Mouse (Mus musculus) kidney, postnatal 36 days (tissue): ENCODE data around the gene Sgsh.
A peak's percentile ranks its signal among the peaks of the same experiment; 100 is the strongest.

ENCODE experiments used
- DNase-seq, 2 experiments: peaks; one replicate each; pipeline ENCODE4 v3.0.0; 2021 to 2022; ENCODE audit warnings: mixed read lengths in 2 of 2

Sgsh gene

DNA sequence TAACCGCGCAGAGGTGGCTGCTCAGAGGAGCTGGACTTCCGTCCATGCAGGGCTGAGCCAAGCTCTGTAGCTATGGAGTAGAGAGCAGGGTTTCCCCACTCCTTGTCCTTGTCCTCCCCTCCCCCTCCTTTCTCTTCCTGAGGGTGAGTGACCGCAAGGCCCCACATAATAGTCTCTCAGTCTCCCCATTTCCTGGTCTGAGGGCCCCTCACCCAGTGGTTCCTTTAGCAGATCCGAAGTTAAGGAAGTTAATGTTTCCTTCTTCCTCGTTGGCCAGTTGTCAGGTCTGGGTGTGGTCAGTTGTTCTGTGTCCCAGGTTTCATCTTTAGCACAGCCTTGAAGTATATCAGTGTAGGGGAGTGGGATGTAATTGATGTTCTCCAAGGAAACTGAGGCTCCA, 20.1 kb upstream of the Sgsh start:
- no peak for DNase-seq

DNA sequence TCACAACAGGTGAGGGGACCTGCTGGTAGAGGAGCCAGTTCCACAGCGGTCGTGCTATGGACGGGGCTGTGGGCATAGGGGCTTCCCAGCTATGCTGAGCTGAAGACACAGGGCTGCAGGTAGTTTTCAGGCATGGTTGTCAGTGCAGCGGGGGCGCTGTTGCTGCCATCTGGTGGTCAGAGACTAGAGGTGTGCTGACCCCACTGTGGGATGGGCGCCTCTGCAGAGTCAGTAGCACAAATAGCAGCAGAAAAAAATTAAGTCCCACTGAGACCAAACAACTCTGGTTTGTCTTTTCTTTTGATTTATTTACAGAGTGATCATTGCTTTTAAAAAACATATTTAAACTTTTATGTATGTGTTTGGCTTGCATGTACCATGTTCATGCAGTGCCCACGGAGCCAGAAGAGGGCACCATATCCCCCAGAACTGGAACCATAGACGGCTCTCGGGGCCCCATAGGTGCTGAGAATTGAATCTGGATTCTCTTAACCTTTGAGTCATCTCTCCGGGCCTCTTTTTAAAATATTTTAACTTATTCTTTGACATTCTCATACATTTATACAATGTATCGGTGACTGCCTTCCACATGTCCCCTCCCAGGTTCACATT, 8.3 kb upstream of the Sgsh start:
- DNase-seq: peak; percentile 63 to 85

DNA sequence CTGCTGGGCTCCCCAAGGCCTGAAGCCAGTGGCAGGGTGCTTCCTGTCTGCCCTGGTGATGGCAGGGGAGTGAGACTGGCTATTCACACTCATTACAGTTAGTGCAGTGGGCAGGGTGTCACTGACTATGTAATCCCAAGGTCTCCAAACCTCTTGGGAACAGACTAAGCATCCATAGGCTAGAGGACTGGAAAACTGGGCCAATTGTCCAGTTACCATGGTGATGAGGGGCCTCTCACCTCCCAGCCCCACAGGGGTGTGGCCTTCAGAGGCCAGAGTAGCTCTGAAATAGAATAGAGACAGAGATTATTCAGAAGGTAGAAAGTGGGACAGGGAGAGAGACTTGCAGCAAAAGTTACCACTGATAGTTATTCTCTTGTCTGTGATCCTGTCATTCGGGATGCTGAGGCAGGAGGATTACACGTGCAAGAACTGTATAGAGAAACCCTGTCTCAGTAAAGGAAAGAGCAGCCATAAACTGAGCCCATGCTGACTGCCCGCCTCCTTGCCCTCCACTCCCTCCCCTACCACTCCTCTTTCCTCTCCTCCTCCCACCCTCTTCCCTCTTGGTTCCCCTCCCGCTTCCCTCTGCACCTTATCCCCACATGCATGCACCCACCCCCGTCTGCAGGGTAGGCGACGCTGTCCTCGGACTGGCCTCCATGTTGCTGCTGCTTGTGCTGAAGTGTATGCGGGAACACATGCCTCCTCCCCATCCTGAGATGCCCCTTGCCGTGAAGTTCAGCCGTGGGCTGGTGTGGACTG, 7.6 kb upstream of the Sgsh start:
- no peak for DNase-seq

GRCm38 (mm10) chr11:119359089-119359488, 3.8 kb upstream of the Sgsh start:
- no peak for DNase-seq

GRCm38 (mm10) chr11:119354798-119355442, 416 bp downstream of the Sgsh start:
- peak; percentile 51 to 74 for DNase-seq

GRCm38 (mm10) chr11:119353946-119354345, 1.4 kb downstream of the Sgsh start:
- DNase-seq: no peak

DNA sequence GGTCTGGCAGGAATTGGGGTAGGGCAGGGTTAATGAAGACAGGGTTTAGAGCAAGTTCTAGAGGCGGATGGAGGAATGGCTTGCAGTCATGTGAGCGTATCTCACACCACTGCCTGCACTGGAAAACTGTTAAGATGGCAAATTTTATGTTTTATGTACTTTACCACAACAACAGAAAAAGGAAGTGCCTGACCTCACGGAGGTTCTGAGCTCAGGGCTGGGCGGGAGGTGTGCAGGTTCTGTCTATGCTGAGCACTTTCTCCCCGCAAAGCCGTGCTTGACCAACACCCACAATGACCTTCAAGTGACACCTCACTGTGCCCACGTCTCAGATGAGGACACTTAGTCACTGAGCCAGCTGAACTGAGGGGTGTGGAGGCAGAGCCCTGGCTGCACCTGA, 3.2 kb downstream of the Sgsh start:
- no peak for DNase-seq

DNA sequence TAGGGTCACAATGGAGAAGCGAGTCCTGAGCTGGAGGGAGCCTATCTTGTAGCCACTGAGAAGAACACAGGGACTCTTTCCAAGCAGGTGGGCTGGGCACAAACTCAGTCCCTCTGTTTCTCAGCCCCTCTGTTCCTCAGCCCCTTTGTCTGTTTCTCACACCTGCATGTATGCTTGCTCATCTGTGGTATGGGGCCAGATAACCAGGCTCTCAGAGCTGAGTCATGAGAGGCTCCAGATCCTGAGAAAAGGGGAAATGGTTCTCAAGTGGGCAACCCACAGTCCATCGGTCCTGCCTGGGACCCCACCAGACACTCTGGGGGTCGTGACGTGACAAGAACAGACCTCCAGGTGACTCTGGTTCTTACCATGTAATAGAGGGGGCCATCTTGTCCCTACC, 8.2 kb downstream of the Sgsh start:
- no peak for DNase-seq

DNA sequence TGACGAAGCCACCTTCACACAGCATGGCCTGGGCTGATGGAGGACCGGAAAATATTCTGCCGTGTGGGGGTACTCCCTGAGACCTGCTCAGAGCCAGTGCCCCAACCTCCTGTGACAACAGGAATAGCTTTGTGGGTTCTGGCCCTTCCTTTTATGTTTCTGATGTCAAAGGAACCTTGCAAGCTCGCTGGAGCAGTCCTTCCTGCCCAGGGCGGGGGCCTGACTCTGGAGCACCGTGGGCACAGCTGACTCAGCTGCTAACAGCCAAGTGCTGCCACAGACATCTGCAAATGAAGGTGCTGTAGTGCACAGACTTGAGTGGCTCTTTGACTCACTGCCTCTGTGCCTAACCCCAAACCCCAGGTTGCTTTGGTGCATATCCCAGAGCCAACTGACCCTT, 10.5 kb downstream of the Sgsh start:
- no peak for DNase-seq

DNA sequence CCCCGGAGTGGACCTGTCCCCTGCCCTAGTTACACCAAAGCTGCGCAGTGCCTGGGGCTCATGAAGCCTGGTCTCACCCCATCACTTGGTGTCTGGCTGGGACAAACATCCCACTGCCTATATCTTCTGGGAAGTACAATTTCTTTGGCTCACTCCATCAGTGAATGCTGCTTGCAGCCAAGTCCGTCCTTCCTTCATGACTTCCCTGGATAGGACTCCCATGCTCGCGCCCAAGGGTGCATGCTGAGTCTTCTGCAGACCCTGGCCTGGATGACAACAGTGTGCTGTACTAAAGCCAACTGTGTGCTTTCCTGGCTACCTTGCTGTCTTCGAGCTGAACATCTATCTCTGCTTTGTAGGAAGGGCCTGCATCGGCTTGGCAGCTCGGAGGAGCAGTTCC, 11.2 kb downstream of the Sgsh start:
- no peak for DNase-seq

DNA sequence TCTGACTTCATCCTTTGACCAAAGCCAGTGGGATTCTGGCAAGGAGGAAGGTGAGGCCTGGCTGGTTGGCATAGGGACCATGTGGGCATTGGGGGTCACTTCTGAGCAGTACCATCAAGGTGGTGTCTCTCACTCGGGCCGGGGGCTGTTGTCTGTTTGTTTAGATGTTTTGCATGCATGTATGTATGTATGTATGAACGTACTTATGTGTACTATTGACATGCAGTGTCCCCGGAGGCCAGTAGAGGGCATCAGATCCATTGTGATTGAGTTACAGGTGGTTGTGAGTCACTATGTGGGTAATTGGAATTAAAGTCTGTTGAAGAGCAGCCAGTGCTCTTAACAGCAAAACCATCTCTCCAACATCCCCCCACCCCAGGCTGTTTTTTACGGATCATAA, 15.7 kb downstream of the Sgsh start:
- DNase-seq: peak; percentile 76 to 88

- DNase-seq: no peak
These were observed 16.2 kb downstream of the Sgsh start for GRCm38 (mm10) chr11:119339179-119339578.

DNA sequence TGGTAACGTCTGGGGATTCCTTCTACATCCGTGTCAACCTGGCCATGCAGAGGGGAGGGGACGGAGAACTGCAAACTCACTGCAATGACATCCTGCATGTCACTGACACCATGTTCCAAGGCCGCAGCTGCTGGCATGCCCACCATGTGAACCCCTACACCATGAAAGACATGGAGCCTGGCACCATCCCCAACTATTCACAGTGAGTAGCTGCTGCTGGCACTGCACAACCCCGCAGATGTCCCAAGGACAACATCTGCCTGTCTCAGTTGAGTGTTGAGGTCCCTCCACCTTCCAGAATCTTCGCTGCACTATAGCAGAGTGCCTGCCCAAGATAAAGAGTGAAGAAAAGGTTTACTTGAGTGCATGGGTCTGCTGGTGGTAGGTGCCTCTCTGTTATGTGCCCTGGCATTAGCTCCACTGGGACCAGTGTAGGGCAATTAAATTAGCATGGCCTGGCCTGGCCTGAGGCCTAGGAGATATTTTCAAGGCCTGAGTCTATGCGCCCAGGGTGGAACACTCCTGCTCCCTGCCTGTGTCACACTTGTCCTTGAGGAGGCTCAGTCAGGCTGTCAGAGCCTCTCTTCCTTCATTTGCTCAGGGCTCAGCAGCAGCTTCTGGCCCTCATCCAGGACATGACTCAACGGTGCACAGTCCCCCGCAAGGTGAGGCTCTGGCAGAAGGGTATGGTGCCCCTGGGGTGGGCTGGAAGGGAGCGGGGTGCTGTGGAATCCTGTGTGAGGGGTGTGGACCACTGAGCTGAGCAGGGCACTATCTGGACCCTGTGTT, 16.9 kb downstream of the Sgsh start:
- DNase-seq: no peak

DNA sequence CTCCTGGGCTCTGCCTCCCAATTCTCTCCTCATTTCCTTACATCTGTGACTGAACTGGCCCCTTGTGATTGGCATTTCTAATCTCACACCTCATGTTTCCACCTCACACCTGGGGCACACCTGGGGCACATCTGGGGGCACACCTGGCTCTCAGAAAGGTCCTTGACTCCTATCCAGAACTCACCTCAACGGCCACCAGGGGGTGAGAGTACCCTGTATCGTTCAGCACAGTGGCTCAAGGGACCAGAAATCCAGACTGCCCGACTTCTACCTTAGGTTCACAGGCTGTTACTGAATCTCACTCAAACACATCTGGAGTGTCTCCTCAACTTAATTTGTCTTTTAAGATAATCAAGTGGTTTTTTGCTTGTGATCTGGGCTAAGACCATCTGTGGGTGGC, 23.4 kb downstream of the Sgsh start:
- no peak for DNase-seq

DNA sequence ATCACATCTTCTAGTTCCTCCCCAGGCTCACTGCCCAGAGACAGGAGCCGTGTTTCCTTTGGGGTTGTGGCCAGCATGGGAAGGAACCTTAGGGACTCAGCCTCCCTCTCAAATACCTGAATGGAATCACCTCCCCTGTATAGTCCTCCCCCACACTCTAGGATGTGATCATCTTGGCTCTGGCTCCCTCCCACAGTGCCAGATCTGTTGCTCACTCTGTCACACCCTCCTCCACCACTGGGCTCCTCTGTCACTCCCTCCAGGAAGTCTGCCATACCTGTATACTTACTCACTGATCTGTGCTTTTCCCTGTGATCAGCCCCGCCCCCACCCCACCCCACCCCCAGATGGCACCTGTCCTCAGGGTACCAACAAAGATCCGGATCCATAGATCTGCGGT, 24.7 kb downstream of the Sgsh start:
- no peak for DNase-seq

DNA sequence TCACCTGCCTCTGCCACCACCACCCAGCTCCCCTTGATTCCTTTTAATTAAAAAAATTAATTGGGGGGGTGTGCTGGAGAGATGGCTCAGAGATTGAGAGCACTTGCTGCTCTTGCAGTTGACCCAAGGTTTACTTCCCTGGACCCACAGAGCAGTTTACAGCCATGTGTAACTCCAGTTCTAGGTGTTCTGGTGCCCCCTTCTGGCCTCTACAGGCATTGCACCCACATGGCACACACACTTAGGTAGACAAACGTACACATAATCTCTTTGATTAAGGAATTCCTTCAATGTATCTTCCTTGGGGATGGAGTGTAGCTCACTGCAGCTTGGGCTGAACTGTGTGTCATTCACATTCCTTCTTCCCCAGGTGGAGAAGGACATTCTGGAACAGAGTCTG, 30.3 kb downstream of the Sgsh start:
- DNase-seq: peak in 1 of 2 experiments; percentile 29

- DNase-seq: no peak
These were observed 32.8 kb downstream of the Sgsh start for GRCm38 (mm10) chr11:119322521-119322920.

DNA sequence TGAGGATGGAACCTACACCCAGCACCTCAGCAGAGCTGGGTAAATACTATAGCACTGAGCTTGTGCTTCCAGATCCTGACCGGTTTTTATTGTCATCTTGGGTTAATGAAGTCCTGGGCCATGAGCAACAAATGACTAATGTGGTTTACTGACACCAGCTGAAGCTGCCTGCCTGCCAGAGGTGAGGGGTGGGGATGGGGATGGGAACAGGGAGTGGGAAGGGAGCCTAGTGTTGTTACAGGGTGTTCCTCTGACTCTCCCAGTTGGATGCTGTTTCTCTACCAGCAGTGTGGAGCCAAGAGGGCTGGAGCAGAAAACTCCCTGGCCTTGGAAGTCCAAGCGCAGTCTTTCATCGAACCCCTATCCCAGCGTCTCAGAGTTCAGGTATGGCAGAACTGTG, 38.6 kb downstream of the Sgsh start:
- no peak for DNase-seq

- DNase-seq: peak; percentile 75 to 79
These were observed 40.9 kb downstream of the Sgsh start for GRCm38 (mm10) chr11:119314252-119314936.

DNA sequence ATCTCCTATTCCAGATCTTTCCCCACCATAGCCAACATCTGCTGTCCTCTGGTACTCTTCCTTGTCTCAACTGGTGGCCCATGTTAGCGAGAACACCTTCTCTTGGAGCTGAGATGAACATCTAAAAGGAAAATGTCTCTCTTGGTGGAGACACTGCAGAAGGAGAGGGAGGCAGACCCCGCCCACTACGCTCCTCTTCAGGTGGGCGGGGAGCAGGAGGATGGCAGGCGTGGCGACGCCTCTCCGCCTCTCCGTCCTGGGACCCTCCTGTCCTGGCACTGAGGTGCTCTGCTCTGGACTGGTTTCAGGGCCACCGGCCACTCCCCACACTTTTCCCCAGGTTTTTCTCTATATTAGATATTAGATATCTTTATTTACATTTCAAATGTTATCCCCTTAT, 44.7 kb downstream of the Sgsh start:
- no peak for DNase-seq

GRCm38 (mm10) chr11:119307916-119308315, 47.4 kb downstream of the Sgsh start:
- no peak for DNase-seq

DNA sequence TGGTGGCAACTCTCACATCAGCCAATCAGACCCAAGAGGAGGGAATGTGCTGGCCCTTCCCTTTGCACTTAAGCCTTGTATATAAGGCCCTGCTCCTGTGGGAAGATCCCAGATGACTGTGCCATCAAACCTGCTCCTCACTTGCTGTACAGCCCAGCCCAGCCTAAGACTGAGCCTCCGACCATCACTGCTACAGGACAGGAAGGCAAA, 47.8 kb downstream of the Sgsh start, which contains the start of gene Card14:
Gene Card14 (plus strand): TSS at position 111 of the 210 bp plus-strand sequence.
- no peak for DNase-seq
